Comparison of ENCODE assay signal across 8 mouse cellular contexts in genomic region chr19:46761971-46762290, GRCm38 (mm10). TPM values are rescaled to one million over a fixed set of nuclear protein-coding genes. Genes with fewer than 3 reads are reported as not detected.
A peak's percentile ranks its signal among the peaks of the same experiment; 100 is the strongest.
DNase-seq lines count a peak whose midpoint lies in the region; ATAC-seq and TF ChIP-seq lines count a peak whose summit lies in the region.

No protein-coding gene starts in this region.

- TF ChIP-seq EP300 in MEL (IDR thresholded peaks at IDR 0.05; ENCODE audit: low read depth in 1 of 2, low read length in 2 of 2), result 0 out of 4 replicates have a peak, but pooled peaks of 1 of the 2 experiments have one; percentile 10

- TF ChIP-seq POLR2A in kidney, adult 2 months (IDR thresholded peaks at IDR 0.05; ENCODE audit: low read depth, low read length), result no peak
- TF ChIP-seq POLR2A in MEL (IDR thresholded peaks at IDR 0.05; ENCODE audit: control insufficient read depth in 1 of 2, insufficient read depth in 1 of 2, low read depth in 1 of 2, low read length in 2 of 2, poor library complexity in 1 of 2), result no peak; a peak in 1 of 4 replicates

- no peak; the same call in 1 of the 2 replicates for ATAC-seq in forebrain, embryonic 14.5 days
- ATAC-seq in cerebellum, adult (ENCODE audit: insufficient number of reproducible peaks, low FRiP score, low TSS enrichment), result no peak; the same call in 1 of the 2 replicates

- H3K4me1 ChIP-seq in kidney, adult 2 months (ENCODE audit: control insufficient read depth, insufficient read depth, low read length), result peaks cover 17% of the 10 kb centered on the region; the same call in 1 of the 2 replicates
- peaks cover 22 to 24% of the 10 kb centered on the region in 2 experiments for H3K4me1 ChIP-seq in MEL (ENCODE audit: control insufficient read depth in 1 of 2, insufficient read depth in 2 of 2, low read length in 2 of 2)
- peaks cover 13% of the 10 kb centered on the region for H3K4me1 ChIP-seq in forebrain, embryonic 14.5 days (ENCODE audit: control insufficient read depth, insufficient read depth, low read length)

- peak overlapping the region; percentile 77 for H3K9ac ChIP-seq in MEL (ENCODE audit: control insufficient read depth, low read depth, low read length, poor library complexity, severe bottlenecking)
- H3K9ac ChIP-seq in forebrain, embryonic 14.5 days (ENCODE audit: low read length), result peak overlapping the region; percentile 73

- H3K36me3 ChIP-seq in kidney, adult 2 months (ENCODE audit: control insufficient read depth, insufficient read depth, low read length), result no peaks in the 10 kb centered on the region
- H3K36me3 ChIP-seq in MEL (ENCODE audit: control insufficient read depth in 1 of 2, insufficient read depth in 2 of 2, low read length in 2 of 2) (peaks cover 0 to 28% of the 10 kb centered on the region in 2 experiments; a peak in 2 of 4 replicates), macrophage (ENCODE audit: inconsistent target) (no peaks in the 10 kb centered on the region)
- H3K36me3 ChIP-seq in forebrain, embryonic 14.5 days (ENCODE audit: control insufficient read depth, insufficient read depth, low read length), result no peaks in the 10 kb centered on the region

- H3K79me2 ChIP-seq in MEL (ENCODE audit: control insufficient read depth, insufficient read depth, low read length, poor library complexity) (no peaks in the 10 kb centered on the region; the same call in 1 of the 2 replicates), macrophage (ENCODE audit: inconsistent target) (peaks cover 22% of the 10 kb centered on the region; the same call in 1 of the 2 replicates)

- no peaks in the 10 kb centered on the region for H3K9me3 ChIP-seq in MEL (replicated peaks; ENCODE audit: insufficient read depth, low read length)
- H3K9me3 ChIP-seq in forebrain, embryonic 14.5 days (replicated peaks; ENCODE audit: control insufficient read depth, low read length), result no peaks in the 10 kb centered on the region

- no peak for DNase-seq in kidney, adult 2 months
- DNase-seq in kidney, adult 18-20 months, result no peak
- DNase-seq in MEL (ENCODE audit: low read depth, low spot score), result no peak
- DNase-seq in forebrain, embryonic 14.5 days (ENCODE audit: low spot score), result no peak
- DNase-seq in gastrocnemius, postnatal 10 days, result no peak
- no peak for DNase-seq in cerebellum, postnatal 25 days

- no peak for TF ChIP-seq CTCF in kidney, adult 2 months (conservative IDR thresholded peaks at IDR 0.05; ENCODE audit: insufficient read depth, insufficient read length, low read depth, low read length)
- no peak for TF ChIP-seq CTCF in MEL (IDR thresholded peaks at IDR 0.05 in 2 of 3, conservative IDR thresholded peaks at IDR 0.05 in 1 of 3; ENCODE audit: control insufficient read depth in 1 of 3, insufficient read depth in 1 of 3, low read depth in 2 of 3, low read length in 3 of 3, poor library complexity in 1 of 3, severe bottlenecking in 1 of 3)

- peak overlapping the region; percentile 99 for H3K4me2 ChIP-seq in forebrain, embryonic 14.5 days (ENCODE audit: low read length)

- peak overlapping the region; percentile 13 for H3K27ac ChIP-seq in kidney, adult 2 months (ENCODE audit: insufficient read depth, low read depth, low read length)
- H3K27ac ChIP-seq in MEL (ENCODE audit: control insufficient read depth, low read depth, low read length), result peak overlapping the region; percentile 36
- H3K27ac ChIP-seq in forebrain, embryonic 14.5 days (ENCODE audit: low read depth, low read length), result peak overlapping the region; percentile 85
- no peak overlapping the region for H3K27ac ChIP-seq in macrophage

- TF ChIP-seq RAD21 in MEL (IDR thresholded peaks at IDR 0.05; ENCODE audit: low read depth, low read length), result no peak

- H3K4me3 ChIP-seq in kidney, adult 2 months (ENCODE audit: insufficient read depth, low read depth, low read length), result peak overlapping the region; percentile 63
- peak overlapping the region; percentile 67 to 96 for H3K4me3 ChIP-seq in MEL (ENCODE audit: control insufficient read depth in 1 of 2, insufficient read depth in 1 of 2, low read depth in 2 of 2, low read length in 2 of 2)
- H3K4me3 ChIP-seq in forebrain, embryonic 14.5 days (ENCODE audit: low read depth, low read length), result peak overlapping the region; percentile 84
- H3K4me3 ChIP-seq in macrophage (ENCODE audit: inconsistent target), result peak overlapping the region; percentile 32

- 0% methylated on average over 36 of the region's 36 CpGs for WGBS in kidney, adult 2 months
- 1% methylated on average over 36 of the region's 36 CpGs for WGBS in forebrain, embryonic 14.5 days
- under 1% methylated on average over 36 of the region's 36 CpGs for WGBS in macrophage (ENCODE audit: missing documents)

- no peaks in the 10 kb centered on the region for H3K27me3 ChIP-seq in kidney, adult 2 months (replicated peaks; ENCODE audit: control insufficient read depth, insufficient read depth, low read length)
- peaks cover 2 to 12% of the 10 kb centered on the region in 2 experiments; a peak in 3 of 4 replicates for H3K27me3 ChIP-seq in MEL (ENCODE audit: control insufficient read depth in 1 of 2, insufficient read depth in 2 of 2, low read length in 2 of 2)
- H3K27me3 ChIP-seq in forebrain, embryonic 14.5 days (replicated peaks; ENCODE audit: control insufficient read depth, insufficient read depth, low read length), result peaks cover 12% of the 10 kb centered on the region; the same call in 1 of the 2 replicates

TF ChIP-seq in MEL, 35 proteins besides CTCF, POLR2A, EP300 and RAD21:
- TF ChIP-seq NELFE (IDR thresholded peaks at IDR 0.05; ENCODE audit: low read depth, low read length), result no peak
- 0 out of 2 replicates have a peak, but pooled peaks have one; percentile 62 for TF ChIP-seq UBTF (IDR thresholded peaks at IDR 0.05; ENCODE audit: borderline replicate concordance, insufficient read depth, low read depth, low read length)
- no peak for TF ChIP-seq E2F4 (IDR thresholded peaks at IDR 0.05; ENCODE audit: borderline replicate concordance, low read depth, low read length)

RNA-seq across cellular contexts. Expression of gene Cnnm2, which starts 0.5 kb away (rescaled TPM):
- 26.4 and 36.1 TPM in 2 replicates for polyA plus RNA-seq in kidney, adult 2 months (2012; rRNA removed)
- total RNA-seq in MEL (2012; rRNA removed), result 4.0 and 5.7 TPM in 2 replicates
- polyA plus RNA-seq in MEL (2012; ENCODE audit: insufficient read depth in 1 of 2, insufficient read length in 2 of 2, low read depth in 1 of 2, low replicate concordance in 2 of 2, missing spikeins in 1 of 2) (10 to 100 TPM in 1 of 2 experiments, not detected in 1; 10.7 TPM), macrophage (2018) (6.1 to 11.9 TPM (median 6.8 TPM) in 3 replicates)
- polyA plus RNA-seq in forebrain, embryonic 14.5 days (2014; fragmentation: Nextera tagmentation; extraction: Ambion mirVana), result 2.8 and 4.1 TPM in 2 replicates
- 10 to 100 TPM in 17 of 26 experiments, 1 to 10 TPM in 9; 1.4 to 46.0 (median 15.8) TPM for total RNA-seq in macrophage (2018; cell fraction: chromatin; rRNA removed)
- 10 to 100 TPM in 7 of 26 experiments, 1 to 10 TPM in 19; 3.2 to 12.7 (median 7.5) TPM for total RNA-seq in macrophage (2018; cell fraction: cytosol; rRNA removed)
- 10 to 100 TPM in 11 of 26 experiments, 1 to 10 TPM in 15; 2.7 to 59.4 (median 9.4) TPM for total RNA-seq in macrophage (2018; cell fraction: nucleus; rRNA removed)
- 1 to 10 TPM; 3.6 to 4.5 TPM for total RNA-seq in gastrocnemius, postnatal 10 days (2021)

RNA-seq across cellular contexts. Expression of gene As3mt, which starts 54.7 kb away (rescaled TPM):
- 28.8 and 43.7 TPM in 2 replicates for polyA plus RNA-seq in kidney, adult 2 months (2012; rRNA removed)
- 17.0 and 22.8 TPM in 2 replicates for total RNA-seq in MEL (2012; rRNA removed)
- polyA plus RNA-seq in MEL (2012; ENCODE audit: insufficient read depth in 1 of 2, insufficient read length in 2 of 2, low read depth in 1 of 2, low replicate concordance in 2 of 2, missing spikeins in 1 of 2) (10 to 100 TPM in 1 of 2 experiments, not detected in 1; 52.2 TPM), macrophage (2018) (7.0 to 9.7 TPM (median 8.0 TPM) in 3 replicates)
- 19.8 and 22.6 TPM in 2 replicates for polyA plus RNA-seq in forebrain, embryonic 14.5 days (2014; fragmentation: Nextera tagmentation; extraction: Ambion mirVana)
- total RNA-seq in macrophage (2018; cell fraction: chromatin; rRNA removed), result 10 to 100 TPM in 4 of 26 experiments, 1 to 10 TPM in 20, under 1 TPM in 1, not detected in 1; 0.99 to 12.0 (median 6.6) TPM
- total RNA-seq in macrophage (2018; cell fraction: cytosol; rRNA removed), result 1 to 10 TPM; 4.6 to 7.4 (median 6.2) TPM
- total RNA-seq in macrophage (2018; cell fraction: nucleus; rRNA removed), result 1 to 10 TPM; 1.4 to 7.6 (median 4.2) TPM
- 10 to 100 TPM; 66.4 to 71.2 TPM for total RNA-seq in gastrocnemius, postnatal 10 days (2021)

Comparison
In these comparisons a context has a peak if more than half of its experiments do, and no peak if none do; other contexts are left out.
1. H3K4me3 ChIP-seq: peak in every context shown above with its lines; median percentile 84 in forebrain, embryonic 14.5 days; 82 in MEL; 63 in kidney, adult 2 months; 32 in macrophage.